Mouse (Mus musculus): Measurements from ENCODE around the gene Cldn18. TPM values are rescaled to one million over a fixed set of nuclear protein-coding genes. Genes with fewer than 3 reads are reported as not detected.

Gene Cldn18
- polyA plus RNA-seq, 2 experiments: 0.06 TPM; not detected in 1

DNA sequence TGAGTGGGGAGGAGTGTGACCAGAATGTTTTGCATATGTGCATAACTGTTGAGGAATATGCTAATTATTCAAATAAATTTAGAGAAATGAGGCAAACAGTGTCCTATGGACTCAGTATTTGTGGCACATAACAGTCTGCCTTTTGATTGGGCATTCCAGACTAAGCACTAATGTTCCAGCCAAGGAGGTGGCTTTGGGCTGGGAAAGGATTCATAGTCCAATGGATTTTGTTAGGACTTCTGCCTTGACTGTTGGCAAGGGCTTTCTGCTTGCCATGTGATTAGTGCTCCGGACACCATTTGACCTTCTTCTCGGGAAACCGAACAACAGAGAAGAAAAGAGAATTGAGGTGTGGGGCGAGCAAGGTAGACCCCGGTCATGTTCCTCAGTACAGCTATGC, 27.3 kb downstream of the Cldn18 start:
- ATAC-seq (ENCODE audit: insufficient read depth): no peak
- 84% methylated on average over 5 of the region's 5 CpGs for WGBS (ENCODE audit: insufficient replicate concordance)
- no peaks in the 10 kb centered on the region for H3K27me3 ChIP-seq (ENCODE audit: control insufficient read depth, insufficient read depth, low read length)

DNA sequence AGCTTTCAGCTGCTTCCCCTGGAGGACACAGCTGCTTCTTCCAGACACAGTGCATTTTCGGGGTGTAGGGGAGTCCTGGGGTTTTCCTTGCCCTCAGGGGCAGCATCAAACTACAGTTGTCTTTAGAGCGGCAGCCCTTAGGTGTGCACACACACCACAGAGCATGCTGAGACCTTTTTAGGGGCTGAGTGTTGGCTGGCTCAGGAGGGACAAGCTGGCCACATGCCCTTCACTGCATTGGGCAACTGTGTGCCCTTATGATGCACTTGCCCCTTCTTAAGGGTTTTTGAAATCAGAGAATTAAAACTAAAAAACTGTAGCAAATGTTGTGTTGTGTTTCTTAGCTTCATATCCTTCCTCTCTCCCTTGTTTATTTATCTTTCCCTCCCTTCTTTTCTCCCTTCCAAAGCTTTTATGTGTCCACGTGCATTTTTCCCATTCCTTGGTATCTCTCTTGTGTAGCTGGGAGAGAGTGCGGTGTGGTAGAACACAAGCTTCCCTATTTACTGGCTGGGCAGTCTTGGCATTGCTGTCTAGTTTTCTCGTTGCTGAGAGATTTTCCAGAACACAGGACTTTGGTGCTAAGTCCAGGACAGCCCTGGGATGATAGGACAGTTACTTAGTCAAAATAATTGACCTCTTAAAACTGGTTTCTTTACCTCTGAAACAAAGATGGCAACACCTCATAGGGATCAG, 31.4 kb downstream of the Cldn18 start:
- H3K27me3 ChIP-seq (ENCODE audit: control insufficient read depth, insufficient read depth, low read length): no peaks in the 10 kb centered on the region
- H3K36me3 ChIP-seq (replicated peaks; ENCODE audit: control insufficient read depth, insufficient read depth, low read depth): no peaks in the 10 kb centered on the region
- no peak for DNase-seq (ENCODE audit: low read depth in 3 of 3, low spot score in 3 of 3)
- no peak overlapping the region for H3K4me3 ChIP-seq (ENCODE audit: insufficient read depth in 1 of 2, low read depth in 2 of 2, low read length in 2 of 2)
- TF ChIP-seq EP300 (IDR thresholded peaks at IDR 0.05; ENCODE audit: low read depth): no peak
- TF ChIP-seq CTCF (IDR thresholded peaks at IDR 0.05; ENCODE audit: low read depth): no peak
- no peaks in the 10 kb centered on the region for H3K4me1 ChIP-seq (replicated peaks; ENCODE audit: control insufficient read depth in 2 of 2, insufficient read depth in 2 of 2, low read length in 1 of 2)
- H3K9me3 ChIP-seq (ENCODE audit: control insufficient read depth, low read length): no peaks in the 10 kb centered on the region
- no peak for ATAC-seq (ENCODE audit: insufficient read depth)
- H3K27ac ChIP-seq: no peak overlapping the region
- no peak overlapping the region for H3K4me2 ChIP-seq (ENCODE audit: low read depth)
- H3K9ac ChIP-seq (replicated peaks): no peak overlapping the region
- WGBS (ENCODE audit: insufficient replicate concordance): 48% methylated on average over 5 of the region's 5 CpGs

More for the DNA sequence above, 27.3 kb downstream of the Cldn18 start:
- Histone ChIP-seq H3K4me3 (ENCODE audit: insufficient read depth in 1 of 2, low read depth in 2 of 2, low read length in 2 of 2) (no peak overlapping the region), H3K36me3 (replicated peaks; ENCODE audit: control insufficient read depth, insufficient read depth, low read depth) (no peaks in the 10 kb centered on the region), H3K4me2 (ENCODE audit: low read depth) (no peak overlapping the region), H3K4me1 (replicated peaks; ENCODE audit: control insufficient read depth in 2 of 2, insufficient read depth in 2 of 2, low read length in 1 of 2) (no peaks in the 10 kb centered on the region), H3K9ac (replicated peaks) (no peak overlapping the region), H3K9me3 (ENCODE audit: control insufficient read depth, low read length) (no peaks in the 10 kb centered on the region), H3K27ac (no peak overlapping the region)
- no peak for TF ChIP-seq CTCF (IDR thresholded peaks at IDR 0.05; ENCODE audit: low read depth)
- no peak for TF ChIP-seq EP300 (IDR thresholded peaks at IDR 0.05; ENCODE audit: low read depth)
- no peak for DNase-seq (ENCODE audit: low read depth in 3 of 3, low spot score in 3 of 3)

DNA sequence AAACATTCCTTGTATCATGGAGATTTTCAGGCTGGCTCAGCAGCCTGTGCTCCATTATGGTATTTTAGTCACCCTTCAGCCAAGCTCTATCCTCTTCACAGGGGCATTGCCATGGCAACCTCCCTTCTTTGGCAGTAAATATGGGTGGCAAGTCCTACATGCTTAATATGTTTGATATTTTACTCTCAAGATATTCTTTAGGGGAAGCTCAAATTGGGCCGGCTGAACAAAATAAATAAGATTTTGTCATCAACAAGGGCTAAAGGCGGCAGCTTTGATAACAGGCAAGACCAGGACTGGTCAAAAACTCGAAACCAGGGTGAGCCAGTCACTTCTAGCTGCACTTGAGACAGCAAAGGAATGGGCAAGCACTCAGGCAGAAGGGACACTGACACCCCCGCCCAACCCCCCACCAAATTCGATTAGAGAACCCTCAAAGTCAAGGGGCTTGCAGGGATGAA, 32.0 kb downstream of the Cldn18 start:
- no peak for DNase-seq (ENCODE audit: low read depth in 3 of 3, low spot score in 3 of 3)
- H3K36me3 ChIP-seq (replicated peaks; ENCODE audit: control insufficient read depth, insufficient read depth, low read depth): no peaks in the 10 kb centered on the region
- no peak overlapping the region for H3K4me3 ChIP-seq (ENCODE audit: insufficient read depth in 1 of 2, low read depth in 2 of 2, low read length in 2 of 2)
- ATAC-seq (ENCODE audit: insufficient read depth): no peak
- no peak overlapping the region for H3K9ac ChIP-seq (replicated peaks)
- H3K27ac ChIP-seq: no peak overlapping the region
- H3K4me2 ChIP-seq (ENCODE audit: low read depth): no peak overlapping the region
- no peaks in the 10 kb centered on the region for H3K27me3 ChIP-seq (ENCODE audit: control insufficient read depth, insufficient read depth, low read length)
- H3K9me3 ChIP-seq (ENCODE audit: control insufficient read depth, low read length): no peaks in the 10 kb centered on the region
- H3K4me1 ChIP-seq (replicated peaks; ENCODE audit: control insufficient read depth in 2 of 2, insufficient read depth in 2 of 2, low read length in 1 of 2): no peaks in the 10 kb centered on the region
- TF ChIP-seq CTCF (IDR thresholded peaks at IDR 0.05; ENCODE audit: low read depth) (no peak), EP300 (IDR thresholded peaks at IDR 0.05; ENCODE audit: low read depth) (no peak)
- WGBS (ENCODE audit: insufficient replicate concordance): 48% methylated on average over 5 of the region's 5 CpGs

DNA sequence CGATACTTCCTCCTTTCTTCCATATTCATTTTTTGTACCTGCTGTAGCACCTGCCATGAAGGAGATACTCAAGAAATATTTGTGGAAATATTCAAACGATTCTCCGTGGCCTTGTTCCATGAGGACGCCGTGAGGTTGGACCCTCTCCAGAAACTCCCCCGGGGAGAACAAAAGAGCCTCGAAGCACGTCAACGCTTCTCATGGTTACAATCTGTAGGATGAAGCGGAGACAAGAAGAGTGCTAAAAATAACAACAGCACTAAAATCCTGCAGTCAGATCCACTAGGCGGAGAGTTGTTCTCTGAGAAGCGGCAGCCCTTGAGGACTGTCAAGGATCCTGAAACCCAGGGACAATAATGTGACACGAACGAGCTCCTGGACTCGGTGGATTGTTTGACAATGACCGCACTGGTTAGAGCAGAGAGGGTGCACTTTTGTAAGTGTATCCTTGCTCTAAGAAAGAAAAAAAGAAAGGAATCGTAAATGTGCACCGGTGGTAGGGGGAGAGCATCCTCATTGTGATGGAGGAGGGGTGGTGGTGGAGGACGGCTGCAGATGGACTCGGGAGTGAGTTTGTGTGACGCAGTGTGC, 35.0 kb downstream of the Cldn18 start:
- no peaks in the 10 kb centered on the region for H3K27me3 ChIP-seq (ENCODE audit: control insufficient read depth, insufficient read depth, low read length)

DNA sequence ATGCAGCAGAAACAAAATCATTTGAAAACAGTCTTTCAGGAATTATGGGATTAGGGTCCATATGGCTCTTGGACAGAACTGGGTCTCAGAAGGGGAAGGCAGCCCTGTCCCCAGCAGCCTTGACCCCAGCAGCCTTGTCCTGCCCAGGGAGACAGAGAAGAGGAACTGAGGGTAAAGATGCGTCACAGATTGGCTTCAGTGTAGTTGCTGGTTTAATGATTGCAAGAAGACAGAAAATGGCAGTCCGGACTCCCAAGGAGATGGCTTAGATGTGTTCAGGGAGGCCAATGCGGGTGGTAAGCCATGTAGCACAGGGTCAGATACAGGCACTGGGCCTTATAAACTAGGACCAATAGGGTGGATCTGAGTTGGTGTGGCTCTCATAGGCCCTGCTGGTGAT, 41.4 kb downstream of the Cldn18 start:
- no peak overlapping the region for H3K4me2 ChIP-seq (ENCODE audit: low read depth)
- no peaks in the 10 kb centered on the region for H3K36me3 ChIP-seq (replicated peaks; ENCODE audit: control insufficient read depth, insufficient read depth, low read depth)
- H3K4me1 ChIP-seq (replicated peaks; ENCODE audit: control insufficient read depth in 2 of 2, insufficient read depth in 2 of 2, low read length in 1 of 2): no peaks in the 10 kb centered on the region
- H3K9ac ChIP-seq (replicated peaks): no peak overlapping the region
- H3K27ac ChIP-seq: no peak overlapping the region
- no peaks in the 10 kb centered on the region for H3K27me3 ChIP-seq (ENCODE audit: control insufficient read depth, insufficient read depth, low read length)
- no peak for DNase-seq (ENCODE audit: low read depth in 3 of 3, low spot score in 3 of 3)
- WGBS (ENCODE audit: insufficient replicate concordance): 61% methylated on average over 3 of the region's 3 CpGs
- no peak overlapping the region for H3K4me3 ChIP-seq (ENCODE audit: insufficient read depth in 1 of 2, low read depth in 2 of 2, low read length in 2 of 2)
- TF ChIP-seq CTCF (IDR thresholded peaks at IDR 0.05; ENCODE audit: low read depth) (no peak), EP300 (IDR thresholded peaks at IDR 0.05; ENCODE audit: low read depth) (no peak)
- ATAC-seq (ENCODE audit: insufficient read depth): no peak
- H3K9me3 ChIP-seq (ENCODE audit: control insufficient read depth, low read length): no peaks in the 10 kb centered on the region

More for the DNA sequence above, 35.0 kb downstream of the Cldn18 start:
- Histone ChIP-seq H3K9ac (replicated peaks) (no peak overlapping the region), H3K4me3 (ENCODE audit: insufficient read depth in 1 of 2, low read depth in 2 of 2, low read length in 2 of 2) (no peak overlapping the region), H3K27ac (no peak overlapping the region), H3K4me1 (replicated peaks; ENCODE audit: control insufficient read depth in 2 of 2, insufficient read depth in 2 of 2, low read length in 1 of 2) (no peaks in the 10 kb centered on the region), H3K36me3 (replicated peaks; ENCODE audit: control insufficient read depth, insufficient read depth, low read depth) (no peaks in the 10 kb centered on the region), H3K9me3 (ENCODE audit: control insufficient read depth, low read length) (no peaks in the 10 kb centered on the region), H3K4me2 (ENCODE audit: low read depth) (no peak overlapping the region)
- no peak for ATAC-seq (ENCODE audit: insufficient read depth)
- 81% methylated on average over 21 of the region's 21 CpGs for WGBS (ENCODE audit: insufficient replicate concordance)
- DNase-seq (ENCODE audit: low read depth in 3 of 3, low spot score in 3 of 3): no peak
- TF ChIP-seq EP300 (IDR thresholded peaks at IDR 0.05; ENCODE audit: low read depth) (no peak), CTCF (IDR thresholded peaks at IDR 0.05; ENCODE audit: low read depth) (no peak)
